Mouse (Mus musculus) layer of hippocampus, postnatal 25 days (tissue): Measurements from ENCODE around the gene Timm29. TPM values are rescaled to one million over a fixed set of nuclear protein-coding genes. Genes with fewer than 3 reads are reported as not detected.

Source experiments
- DNase-seq, 2 experiments: peaks; one replicate each; pipeline ENCODE4 v3.0.0; 2022; ENCODE audit warnings: mixed read lengths in 2 of 2, low spot score in 1 of 2; ENCODE audit errors: extremely low spot score in 1 of 2
- microRNA-seq, 2 experiments: library from miRNA; unstranded; fragments of <30 nt; microRNA quantifications; one replicate each; pipeline ENCODE4 v1.2.0; 2021
- total RNA-seq, 2 experiments: library from RNA; stranded (reverse); gene quantifications; 2 replicates each; pipeline ENCODE4 v1.2.3; 2021

Gene Timm29
- total RNA-seq, 2 experiments from 2014 or later: 50.3 to 57.5 TPM

DNA sequence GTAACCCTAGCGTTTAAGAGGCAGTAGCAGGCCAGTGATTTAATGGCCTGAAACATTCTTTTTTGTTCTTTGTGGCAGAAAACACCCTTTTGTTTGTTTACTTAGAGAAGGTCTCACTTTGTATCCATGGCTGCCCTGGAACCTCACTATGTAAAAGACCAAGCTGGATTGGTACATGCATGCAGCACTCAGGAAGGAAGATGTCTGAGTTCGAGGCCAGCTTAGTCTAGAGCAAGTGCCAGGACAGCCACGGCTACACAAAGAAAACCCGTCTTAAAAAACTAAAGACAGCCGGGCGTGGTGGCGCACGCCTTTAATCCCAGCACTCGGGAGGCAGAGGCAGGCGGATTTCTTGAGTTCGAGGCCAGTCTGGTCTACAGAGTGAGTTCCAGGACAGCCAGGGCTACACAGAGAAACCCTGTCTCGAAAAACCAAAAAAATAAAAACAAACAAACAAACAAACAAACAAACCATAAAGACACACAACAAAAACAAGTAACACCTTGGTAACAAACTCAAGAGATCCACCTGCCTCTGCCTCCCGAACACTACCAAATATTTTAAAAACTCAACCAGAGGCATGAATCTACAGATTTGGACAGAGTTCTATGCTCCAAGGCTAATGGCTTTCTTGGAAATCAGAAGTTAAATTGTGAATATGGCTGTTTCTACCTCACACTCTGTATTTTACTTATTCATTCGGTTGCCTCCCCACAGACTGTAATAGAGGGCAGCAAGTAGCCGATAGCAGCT, 22.5 kb downstream of the Timm29 start:
- DNase-seq: no peak

DNA sequence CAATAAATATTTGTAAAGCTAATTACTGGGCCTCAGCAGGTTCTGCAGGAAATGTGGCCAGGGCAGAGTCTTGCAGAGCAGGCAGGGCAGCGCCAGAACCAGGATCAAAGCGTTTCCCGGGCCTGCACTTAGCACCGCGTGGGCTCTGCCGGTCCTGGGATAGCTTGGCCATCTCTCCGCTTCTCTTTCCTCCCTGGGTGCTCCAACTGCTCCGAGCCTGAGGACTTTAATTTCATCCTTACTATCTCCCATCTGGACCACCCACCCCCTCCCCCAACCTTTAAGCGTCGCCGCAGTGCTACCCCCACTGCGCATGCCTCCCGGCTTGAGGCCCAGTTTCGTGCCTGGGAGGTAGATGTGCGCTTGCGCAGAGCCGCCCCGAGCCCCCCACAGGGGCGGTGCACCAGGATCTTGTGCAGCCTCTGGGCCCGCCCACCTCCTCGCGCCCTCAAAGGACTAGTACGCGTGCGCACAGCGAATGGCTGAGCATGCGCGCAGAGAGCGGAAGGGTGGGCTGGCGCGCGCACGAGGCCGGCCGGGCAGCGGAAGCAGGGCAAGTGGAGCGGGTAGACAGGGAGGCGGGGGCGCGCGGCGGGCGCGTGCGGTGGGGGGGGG, 23.2 kb downstream of the Timm29 start, which contains the start of gene Smarca4:
Gene Smarca4 (plus strand): TSS at position 553 of the 615 bp plus-strand sequence.
- peak; percentile 95 to 97 for DNase-seq

DNA sequence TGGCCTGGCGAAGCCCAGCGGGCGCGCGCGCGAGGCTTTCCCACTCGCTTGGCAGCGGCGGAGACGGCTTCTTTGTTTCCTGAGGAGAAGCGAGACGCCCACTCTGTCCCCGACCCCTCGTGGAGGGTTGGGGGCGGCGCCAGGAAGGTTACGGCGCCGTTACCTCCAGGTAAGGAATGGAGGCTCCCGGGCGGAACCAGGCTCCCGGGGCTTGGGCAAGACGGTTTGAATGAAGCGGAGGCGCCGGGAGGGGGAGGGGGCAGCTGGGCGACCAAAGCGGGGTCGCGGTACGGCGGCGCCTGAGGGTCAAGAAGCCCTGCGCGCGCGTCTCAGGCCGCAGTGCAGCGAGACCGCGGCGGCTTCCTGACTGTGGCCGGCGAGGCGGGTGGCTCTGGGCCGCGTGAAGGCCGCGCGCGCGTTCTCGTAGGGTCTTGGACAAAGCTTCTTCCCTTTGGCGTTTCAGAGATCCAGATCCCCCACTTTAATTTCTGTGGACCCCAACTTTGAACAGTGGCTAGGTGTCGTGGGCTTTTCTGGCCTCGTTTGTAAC, 23.8 kb downstream of the Timm29 start:
- peak; percentile 76 to 81 for DNase-seq

DNA sequence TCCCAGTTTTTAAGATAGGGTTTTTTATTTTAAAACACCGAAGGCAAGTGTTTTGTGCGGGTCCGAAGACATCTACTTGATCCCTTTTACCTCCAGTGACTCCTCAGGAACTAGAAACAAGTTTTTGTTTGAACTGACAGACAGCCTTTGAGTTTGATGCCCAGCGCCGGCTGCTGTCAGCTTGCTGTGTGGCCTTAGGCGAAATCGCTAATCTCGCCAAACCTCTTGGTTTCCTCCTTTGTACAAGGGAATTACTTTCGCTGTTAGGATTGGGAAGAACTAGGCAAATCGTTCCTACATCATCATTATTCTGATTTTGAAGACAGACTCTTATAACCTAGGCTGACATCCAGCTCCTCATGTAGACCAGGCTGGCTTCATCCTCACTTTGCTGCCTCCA, 24.5 kb downstream of the Timm29 start:
- DNase-seq: no peak

DNA sequence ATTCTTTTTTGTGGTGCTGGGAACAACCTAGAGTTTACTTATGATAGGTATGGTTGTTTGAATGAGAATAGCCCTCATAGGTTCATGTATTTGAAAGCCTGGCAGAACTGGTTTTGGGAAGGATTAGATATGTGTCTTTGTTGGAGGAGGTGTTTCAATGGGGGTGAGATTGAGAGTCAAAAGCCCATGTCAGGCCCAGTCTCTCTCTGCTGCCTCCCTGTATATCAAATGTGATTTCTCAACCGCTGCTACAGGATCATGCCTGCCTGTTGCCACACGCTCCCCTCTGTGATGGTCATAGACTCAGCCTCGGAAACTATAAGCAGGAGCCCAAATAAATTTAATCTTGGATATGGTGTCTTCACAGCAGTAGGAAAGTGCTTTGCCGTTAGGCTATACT, 27.7 kb downstream of the Timm29 start:
- no peak for DNase-seq

DNA sequence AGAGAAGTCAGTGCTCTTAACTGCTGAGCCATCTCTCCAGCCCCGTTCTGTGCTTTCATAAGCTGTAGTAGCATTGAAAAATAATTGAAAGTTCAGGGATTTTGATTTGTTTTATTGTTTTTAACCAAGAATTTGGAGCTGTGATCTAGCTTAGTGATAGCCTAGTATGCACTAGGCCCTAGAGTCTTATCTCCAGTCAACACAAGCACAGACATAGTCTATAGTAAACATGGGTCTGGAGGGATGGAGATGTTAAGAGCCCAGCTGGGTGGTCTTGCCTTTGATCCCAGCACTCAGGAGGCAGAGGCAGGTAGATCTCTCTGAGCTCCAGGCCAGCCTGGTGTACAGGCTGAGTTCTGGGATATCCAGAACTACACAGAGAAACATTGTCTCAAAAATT, 30.2 kb downstream of the Timm29 start:
- no peak for DNase-seq

DNA sequence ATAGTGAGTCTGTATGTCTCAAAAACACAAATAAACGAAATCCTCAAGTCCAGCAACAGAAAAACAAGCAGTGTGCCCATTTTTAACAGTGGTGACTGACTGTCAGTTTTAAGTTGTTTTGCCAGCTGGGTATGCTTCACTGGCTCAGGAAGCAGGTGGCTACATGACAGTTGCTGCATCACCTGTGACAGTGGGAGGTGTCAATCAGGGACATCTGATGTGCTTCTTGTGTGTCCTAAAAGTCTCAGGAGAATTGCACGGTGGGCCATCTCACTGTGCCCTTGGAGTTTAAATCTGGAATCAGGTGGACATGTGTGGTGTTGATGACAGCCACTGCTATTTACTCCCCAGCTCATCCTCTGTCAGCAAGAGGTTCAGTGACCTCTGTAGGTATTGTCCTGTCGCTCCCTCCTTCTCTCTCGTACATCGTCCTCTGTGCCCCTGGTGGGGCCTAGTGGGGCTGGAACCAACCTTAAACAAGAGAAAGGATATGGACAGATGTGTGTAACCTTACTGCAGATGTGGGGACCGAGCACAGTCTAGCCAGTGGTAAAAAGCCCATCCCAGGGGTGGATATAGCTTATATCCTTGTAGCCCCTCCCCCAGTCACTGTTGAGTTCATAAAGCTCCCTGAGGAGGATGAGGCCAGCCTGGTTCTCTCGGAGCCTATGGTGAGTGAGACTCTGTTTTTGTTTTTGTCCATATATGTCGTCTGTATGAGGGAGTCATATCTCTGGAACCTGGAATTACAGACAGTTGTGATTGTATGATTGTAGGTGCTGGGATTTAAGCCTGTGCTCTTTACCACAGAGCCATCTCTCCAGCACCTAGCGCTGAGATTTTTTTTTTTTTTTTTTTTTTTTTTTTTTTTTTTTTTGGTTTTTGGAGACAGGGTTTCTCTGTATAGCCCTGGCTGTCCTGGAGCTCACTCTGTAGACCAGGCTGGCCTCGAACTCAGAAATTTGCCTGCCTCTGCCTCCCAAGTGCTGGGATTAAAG, 33.1 kb downstream of the Timm29 start:
- DNase-seq: no peak

DNA sequence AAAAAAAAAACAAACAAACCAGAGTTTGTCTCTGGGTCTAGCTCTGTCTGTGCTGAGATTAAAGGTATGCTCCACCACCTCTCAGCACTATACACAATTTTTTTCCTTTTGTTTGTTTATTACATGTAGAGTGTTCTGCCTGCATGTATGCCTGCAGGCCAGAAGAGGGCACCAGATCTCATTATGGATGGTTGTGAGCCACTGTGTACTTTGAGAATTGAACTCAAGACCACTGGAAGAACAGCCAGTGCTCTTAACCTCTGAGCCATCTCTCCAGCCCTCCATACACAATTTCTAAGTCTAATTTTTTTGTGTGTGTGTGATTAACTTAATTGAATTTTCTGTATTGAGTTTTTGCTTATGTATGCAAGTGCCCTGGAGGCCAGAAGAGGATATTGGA, 34.0 kb downstream of the Timm29 start:
- DNase-seq: no peak

DNA sequence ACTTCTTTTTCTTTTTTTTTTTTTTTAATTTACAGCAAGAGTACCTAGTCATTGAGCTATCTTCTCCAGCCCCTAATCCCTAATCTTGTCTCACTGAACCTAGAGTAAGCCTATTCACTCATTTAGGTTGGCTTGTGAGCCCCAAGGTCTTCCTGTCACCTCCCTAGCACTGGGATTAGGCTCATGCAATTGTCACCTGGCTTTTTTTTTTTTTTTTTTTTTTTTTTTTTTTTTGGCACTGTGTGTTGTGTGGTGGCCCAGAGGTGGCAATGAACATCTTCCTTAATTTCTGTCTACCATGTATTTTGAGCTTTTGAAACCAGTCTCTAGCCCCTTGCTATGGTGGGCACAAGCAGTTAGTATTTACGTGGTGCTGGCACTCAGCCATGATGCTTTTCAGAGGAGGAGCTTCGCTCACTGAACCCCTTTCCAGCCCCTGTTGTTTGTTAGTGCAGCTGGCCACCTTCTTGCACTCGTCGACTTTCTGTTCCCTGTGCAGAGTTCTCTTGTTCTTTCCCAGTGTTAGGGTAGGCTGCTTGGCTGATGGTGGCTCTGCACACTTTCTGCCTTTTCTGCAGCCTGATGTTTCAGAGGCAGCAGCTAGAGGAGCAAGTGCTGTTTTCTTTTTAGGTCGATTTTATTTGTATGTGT, 34.7 kb downstream of the Timm29 start:
- DNase-seq: no peak

DNA sequence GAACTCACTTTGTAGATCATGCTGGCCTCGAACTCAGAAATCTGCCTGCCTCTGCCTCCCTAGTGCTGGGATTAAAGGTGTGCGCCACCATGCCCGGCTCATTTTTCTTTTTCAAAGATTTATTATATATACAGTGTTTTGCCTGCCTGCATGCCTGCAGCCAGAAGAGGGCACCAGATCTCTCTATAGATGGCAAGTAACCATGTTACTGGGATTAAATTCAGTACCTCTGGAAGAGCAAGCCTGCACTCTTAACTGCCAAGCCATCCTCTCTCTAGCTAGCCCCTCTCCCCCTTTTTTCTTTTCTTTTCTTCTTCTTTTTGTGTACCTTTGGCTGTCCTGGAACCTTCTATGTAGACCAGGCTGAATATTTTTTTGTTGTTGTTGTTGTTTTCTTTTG, 38.2 kb downstream of the Timm29 start:
- DNase-seq: peak in 1 of 2 experiments; percentile 55

DNA sequence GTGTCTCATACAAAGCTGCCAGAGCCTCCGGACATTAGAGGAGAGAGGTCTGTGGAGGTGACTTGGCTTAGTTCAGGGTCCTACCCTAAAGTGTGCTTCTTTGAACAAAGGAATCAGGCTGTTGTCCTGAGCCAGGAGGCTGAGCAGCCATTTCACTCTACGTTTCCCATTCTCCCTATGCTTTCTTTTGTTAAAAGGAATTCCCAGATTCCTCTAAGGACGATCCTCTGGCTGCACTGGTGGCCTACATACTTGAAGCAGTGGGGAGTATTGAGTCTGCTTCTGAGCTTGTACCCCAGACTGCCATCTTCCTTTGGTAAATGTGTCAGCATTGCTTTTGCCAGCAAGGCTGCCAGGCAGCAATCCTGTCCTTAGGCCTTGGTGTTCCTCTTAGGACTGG, 40.6 kb downstream of the Timm29 start:
- DNase-seq: no peak

DNA sequence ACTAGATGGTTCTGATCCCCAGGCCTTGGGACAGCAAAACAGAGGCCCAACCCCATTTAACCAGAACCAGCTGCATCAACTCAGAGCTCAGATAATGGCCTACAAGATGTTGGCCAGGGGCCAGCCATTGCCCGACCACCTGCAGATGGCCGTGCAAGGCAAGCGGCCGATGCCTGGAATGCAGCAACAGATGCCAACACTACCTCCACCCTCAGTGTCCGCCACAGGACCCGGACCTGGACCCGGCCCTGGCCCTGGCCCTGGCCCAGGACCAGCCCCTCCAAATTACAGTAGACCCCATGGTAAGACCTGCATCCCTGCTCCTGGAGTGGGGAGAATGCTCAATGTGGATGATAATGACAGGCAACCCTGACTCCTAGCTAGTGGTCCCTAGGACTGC, 43.1 kb downstream of the Timm29 start:
- no peak for DNase-seq

DNA sequence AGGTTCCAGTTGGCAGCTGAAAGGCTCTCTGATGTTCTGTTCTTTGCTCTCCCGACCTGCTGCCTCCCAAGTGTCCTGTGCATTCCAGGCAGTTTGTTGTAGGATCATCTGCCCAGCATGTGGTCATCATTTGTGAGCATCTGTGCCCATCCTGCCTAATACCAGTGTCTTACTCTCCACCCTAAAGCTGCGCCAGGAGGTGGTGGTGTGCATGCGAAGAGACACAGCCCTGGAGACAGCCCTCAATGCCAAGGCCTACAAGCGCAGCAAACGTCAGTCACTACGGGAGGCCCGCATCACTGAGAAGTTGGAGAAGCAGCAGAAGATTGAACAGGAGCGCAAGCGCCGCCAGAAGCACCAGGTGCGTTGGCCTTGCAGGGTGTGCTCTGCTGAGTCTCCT, 46.5 kb downstream of the Timm29 start:
- DNase-seq: no peak

Small RNA genes lying within 50 kb of the gene (microRNA-seq; reads per million reads assigned to microRNA genes)
- gene Mir1946b: 0 reads per million in 2 experiments

Other genes with a start within 250 kb of the Timm29 start
- gene Ilf3, start 224.9 kb upstream of the Timm29 start, total RNA-seq: 10 to 100 TPM; 85.6 to 92.6 TPM
- gene Qtrt1, start 180.9 kb upstream of the Timm29 start, total RNA-seq: 10 to 100 TPM; 21.4 to 31.6 TPM
- 10 to 100 TPM; 55.2 to 77.1 TPM for gene Dnm2, start 167.8 kb upstream of the Timm29 start, total RNA-seq
- gene Tmed1, start 82.5 kb upstream of the Timm29 start, total RNA-seq: 10 to 100 TPM; 12.9 to 14.0 TPM
- gene AB124611, start 66.5 kb upstream of the Timm29 start, total RNA-seq: under 1 TPM; 0.47 to 0.61 TPM
- 10 to 100 TPM; 70.0 to 78.1 TPM for gene Carm1, start 45.8 kb upstream of the Timm29 start, total RNA-seq
- gene Yipf2, start 106 bp downstream of the Timm29 start, total RNA-seq: 10 to 100 TPM; 17.5 to 18.3 TPM
- gene Smarca4, start 23.4 kb downstream of the Timm29 start, total RNA-seq: 100 to 1,000 TPM; 115 to 122 TPM
- gene Ldlr, start 130.8 kb downstream of the Timm29 start, total RNA-seq: 10 to 100 TPM; 20.5 to 20.7 TPM
- 1 to 10 TPM; 1.1 to 2.5 TPM for gene Spc24, start 167.6 kb downstream of the Timm29 start, total RNA-seq
- gene Kank2, start 206.0 kb downstream of the Timm29 start, total RNA-seq: 1 to 10 TPM; 6.3 to 7.4 TPM
- not detected for gene Angptl8, start 242.8 kb downstream of the Timm29 start, total RNA-seq